Mouse (Mus musculus): ENCODE data around the gene Swi5. TPM values are rescaled to one million over a fixed set of nuclear protein-coding genes. Genes with fewer than 3 reads are reported as not detected.

Gene Swi5
- polyA plus RNA-seq, 1 experiment = 253 TPM

DNA sequence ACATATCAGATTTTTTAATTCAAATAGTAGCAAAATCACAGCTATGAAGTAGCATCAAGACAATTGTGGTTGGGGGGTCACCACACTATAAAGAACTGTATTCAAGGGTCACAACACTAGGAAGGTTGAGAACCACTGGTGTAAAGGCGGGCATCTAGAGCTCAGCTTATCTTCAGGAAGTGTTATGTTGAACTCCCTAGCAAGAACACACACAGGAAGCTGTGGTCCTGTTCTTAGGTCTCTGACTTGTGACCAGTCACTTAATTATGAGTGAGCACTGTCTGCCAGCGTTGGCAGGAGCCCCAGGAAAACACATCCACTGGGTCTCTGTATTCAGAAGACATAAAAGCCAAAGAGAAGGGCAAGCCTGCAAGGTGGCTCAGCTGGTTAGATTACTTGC is 5.6 kb downstream of the Swi5 start:
- Histone ChIP-seq H3K4me3 (no peak overlapping the region), H3ac (ENCODE audit: control insufficient read depth, insufficient read length) (no peak overlapping the region), H3K79me2 (ENCODE audit: control insufficient read depth, insufficient read depth) (peaks cover 12% of the 10 kb centered on the region), H3K27me3 (ENCODE audit: control insufficient read depth, insufficient read depth, insufficient read length) (no peaks in the 10 kb centered on the region), H3K36me3 (ENCODE audit: control insufficient read depth, insufficient read depth) (peaks cover 28% of the 10 kb centered on the region), H3K4me2 (ENCODE audit: low read depth) (no peak overlapping the region)
- TF ChIP-seq SRF (IDR thresholded peaks at IDR 0.05; ENCODE audit: control insufficient read depth, insufficient read length, low read depth) (no peak), MYOG (IDR thresholded peaks at IDR 0.05; ENCODE audit: control insufficient read depth in 1 of 3, insufficient read depth in 1 of 3, insufficient read length in 2 of 3, low read depth in 2 of 3) (no peak), TCF12 (IDR thresholded peaks at IDR 0.05; ENCODE audit: insufficient read depth, poor library complexity, severe bottlenecking) (no peak), REST (IDR thresholded peaks at IDR 0.05; ENCODE audit: insufficient read depth, insufficient read length) (no peak), E2F4 (IDR thresholded peaks at IDR 0.05; ENCODE audit: insufficient read depth) (no peak), TCF3 (IDR thresholded peaks at IDR 0.05; ENCODE audit: insufficient read length, low read depth) (no peak), MYOD1 (IDR thresholded peaks at IDR 0.05; ENCODE audit: control insufficient read depth in 1 of 3, insufficient read length in 2 of 3, low read depth in 2 of 3) (no peak), USF1 (IDR thresholded peaks at IDR 0.05; ENCODE audit: low read depth) (no peak), MAX (IDR thresholded peaks at IDR 0.05; ENCODE audit: low read depth) (no peak), POLR2A (IDR thresholded peaks at IDR 0.05; ENCODE audit: insufficient read length, low read depth) (no peak), POLR2AphosphoS2 (IDR thresholded peaks at IDR 0.05; ENCODE audit: insufficient read length, low read depth) (no peak), CEBPB (IDR thresholded peaks at IDR 0.05; ENCODE audit: insufficient read depth, poor library complexity, severe bottlenecking) (no peak)

DNA sequence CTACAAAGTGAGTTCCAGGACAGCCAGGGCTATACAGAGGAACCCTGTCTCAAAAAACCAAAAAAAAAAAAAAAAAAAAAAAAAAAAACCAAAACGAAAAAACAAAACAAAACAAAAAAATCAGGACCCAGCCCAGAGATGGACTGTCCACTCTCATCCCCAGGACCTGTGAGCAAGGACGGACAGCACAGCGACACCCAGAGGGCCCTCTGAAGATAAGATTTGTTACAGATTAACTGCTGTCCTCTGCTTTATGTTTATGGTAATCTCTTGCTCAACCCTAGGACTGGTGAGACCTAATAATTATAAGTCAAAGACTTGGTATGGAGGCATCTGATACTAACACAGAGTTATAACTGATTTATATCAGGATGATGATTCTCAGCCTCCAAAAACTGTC is 12.1 kb downstream of the Swi5 start:
- H3K4me3 ChIP-seq = no peak overlapping the region
- H3K27me3 ChIP-seq (ENCODE audit: control insufficient read depth, insufficient read depth, insufficient read length) = no peaks in the 10 kb centered on the region
- peaks cover 17% of the 10 kb centered on the region for H3K36me3 ChIP-seq (ENCODE audit: control insufficient read depth, insufficient read depth)
- no peak overlapping the region for H3K4me2 ChIP-seq (ENCODE audit: low read depth)
- H3ac ChIP-seq (ENCODE audit: control insufficient read depth, insufficient read length) = no peak overlapping the region
- TF ChIP-seq USF1 (IDR thresholded peaks at IDR 0.05; ENCODE audit: low read depth) = no peak
- TF ChIP-seq TCF12 (IDR thresholded peaks at IDR 0.05; ENCODE audit: insufficient read depth, poor library complexity, severe bottlenecking) = no peak
- TF ChIP-seq MYOD1 (IDR thresholded peaks at IDR 0.05; ENCODE audit: control insufficient read depth in 1 of 3, insufficient read length in 2 of 3, low read depth in 2 of 3) = no peak
- TF ChIP-seq SRF (IDR thresholded peaks at IDR 0.05; ENCODE audit: control insufficient read depth, insufficient read length, low read depth) = no peak
- TF ChIP-seq CEBPB (IDR thresholded peaks at IDR 0.05; ENCODE audit: insufficient read depth, poor library complexity, severe bottlenecking) = no peak
- no peak for TF ChIP-seq TCF3 (IDR thresholded peaks at IDR 0.05; ENCODE audit: insufficient read length, low read depth)
- TF ChIP-seq E2F4 (IDR thresholded peaks at IDR 0.05; ENCODE audit: insufficient read depth) = no peak
- TF ChIP-seq REST (IDR thresholded peaks at IDR 0.05; ENCODE audit: insufficient read depth, insufficient read length) = no peak
- no peak for TF ChIP-seq MAX (IDR thresholded peaks at IDR 0.05; ENCODE audit: low read depth)
- no peak for TF ChIP-seq POLR2A (IDR thresholded peaks at IDR 0.05; ENCODE audit: insufficient read length, low read depth)
- no peak for TF ChIP-seq POLR2AphosphoS2 (IDR thresholded peaks at IDR 0.05; ENCODE audit: insufficient read length, low read depth)
- no peak for TF ChIP-seq MYOG (IDR thresholded peaks at IDR 0.05; ENCODE audit: control insufficient read depth in 1 of 3, insufficient read depth in 1 of 3, insufficient read length in 2 of 3, low read depth in 2 of 3)
- no peaks in the 10 kb centered on the region for H3K79me2 ChIP-seq (ENCODE audit: control insufficient read depth, insufficient read depth)

DNA sequence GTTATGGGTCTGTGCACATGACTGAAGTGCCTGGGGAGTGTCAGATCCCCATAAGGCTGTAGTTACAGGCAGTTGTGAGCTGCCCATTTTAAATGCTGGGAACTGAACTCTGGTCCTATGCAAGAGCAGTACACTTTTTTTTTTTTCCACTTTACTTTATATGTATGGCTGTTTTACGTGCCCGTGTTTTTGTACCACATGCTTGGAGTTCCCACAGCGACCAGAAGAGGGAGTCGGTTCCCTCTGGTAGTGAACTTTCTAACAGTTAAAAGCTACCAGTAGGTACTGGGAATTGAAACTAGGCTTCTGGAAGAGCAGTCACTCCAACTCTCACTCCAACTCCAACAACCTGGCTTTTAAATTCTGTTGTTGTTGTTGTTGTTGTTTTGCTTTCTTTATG is 27.2 kb downstream of the Swi5 start:
- H3ac ChIP-seq (ENCODE audit: control insufficient read depth, insufficient read length) = no peak overlapping the region
- H3K4me2 ChIP-seq (ENCODE audit: low read depth) = no peak overlapping the region
- H3K79me2 ChIP-seq (ENCODE audit: control insufficient read depth, insufficient read depth) = peaks cover 8% of the 10 kb centered on the region
- peaks cover 3% of the 10 kb centered on the region for H3K27me3 ChIP-seq (ENCODE audit: control insufficient read depth, insufficient read depth, insufficient read length)
- H3K36me3 ChIP-seq (ENCODE audit: control insufficient read depth, insufficient read depth) = peaks cover 4% of the 10 kb centered on the region
- H3K4me3 ChIP-seq = peak overlapping the region; percentile 58
- TF ChIP-seq MAX (IDR thresholded peaks at IDR 0.05; ENCODE audit: low read depth) (no peak), CEBPB (IDR thresholded peaks at IDR 0.05; ENCODE audit: insufficient read depth, poor library complexity, severe bottlenecking) (no peak), REST (IDR thresholded peaks at IDR 0.05; ENCODE audit: insufficient read depth, insufficient read length) (no peak), MYOG (IDR thresholded peaks at IDR 0.05; ENCODE audit: control insufficient read depth in 1 of 3, insufficient read depth in 1 of 3, insufficient read length in 2 of 3, low read depth in 2 of 3) (no peak), POLR2A (IDR thresholded peaks at IDR 0.05; ENCODE audit: insufficient read length, low read depth) (no peak), POLR2AphosphoS2 (IDR thresholded peaks at IDR 0.05; ENCODE audit: insufficient read length, low read depth) (no peak), TCF12 (IDR thresholded peaks at IDR 0.05; ENCODE audit: insufficient read depth, poor library complexity, severe bottlenecking) (no peak), USF1 (IDR thresholded peaks at IDR 0.05; ENCODE audit: low read depth) (no peak), TCF3 (IDR thresholded peaks at IDR 0.05; ENCODE audit: insufficient read length, low read depth) (no peak), E2F4 (IDR thresholded peaks at IDR 0.05; ENCODE audit: insufficient read depth) (no peak), SRF (IDR thresholded peaks at IDR 0.05; ENCODE audit: control insufficient read depth, insufficient read length, low read depth) (no peak), MYOD1 (IDR thresholded peaks at IDR 0.05; ENCODE audit: control insufficient read depth in 1 of 3, insufficient read length in 2 of 3, low read depth in 2 of 3) (no peak)

- Histone ChIP-seq H3K36me3 (ENCODE audit: control insufficient read depth, insufficient read depth) (peaks cover 4% of the 10 kb centered on the region), H3K79me2 (ENCODE audit: control insufficient read depth, insufficient read depth) (peaks cover 8% of the 10 kb centered on the region), H3ac (ENCODE audit: control insufficient read depth, insufficient read length) (peak within 1 kb of the TSS; percentile 31), H3K27me3 (ENCODE audit: control insufficient read depth, insufficient read depth, insufficient read length) (no peaks in the 10 kb centered on the region), H3K4me2 (ENCODE audit: low read depth) (peak within 1 kb of the TSS; percentile 93), H3K4me3 (peak within 1 kb of the TSS; percentile 58)
- no peak for TF ChIP-seq TCF12 (IDR thresholded peaks at IDR 0.05; ENCODE audit: insufficient read depth, poor library complexity, severe bottlenecking)
- TF ChIP-seq POLR2A (IDR thresholded peaks at IDR 0.05; ENCODE audit: insufficient read length, low read depth) = peak; percentile 95
- no peak for TF ChIP-seq CEBPB (IDR thresholded peaks at IDR 0.05; ENCODE audit: insufficient read depth, poor library complexity, severe bottlenecking)
- TF ChIP-seq MAX (IDR thresholded peaks at IDR 0.05; ENCODE audit: low read depth) = no peak
- peak in 2 of 3 experiments; percentile 23 to 46 for TF ChIP-seq MYOD1 (IDR thresholded peaks at IDR 0.05; ENCODE audit: control insufficient read depth in 1 of 3, insufficient read length in 2 of 3, low read depth in 2 of 3)
- no peak for TF ChIP-seq USF1 (IDR thresholded peaks at IDR 0.05; ENCODE audit: low read depth)
- TF ChIP-seq SRF (IDR thresholded peaks at IDR 0.05; ENCODE audit: control insufficient read depth, insufficient read length, low read depth) = no peak
- no peak for TF ChIP-seq MYOG (IDR thresholded peaks at IDR 0.05; ENCODE audit: control insufficient read depth in 1 of 3, insufficient read depth in 1 of 3, insufficient read length in 2 of 3, low read depth in 2 of 3)
- TF ChIP-seq POLR2AphosphoS2 (IDR thresholded peaks at IDR 0.05; ENCODE audit: insufficient read length, low read depth) = peak; percentile 82
- TF ChIP-seq E2F4 (IDR thresholded peaks at IDR 0.05; ENCODE audit: insufficient read depth) = peak; percentile 58
Observed at GRCm38 (mm10) chr2:32259657-32260417, 28.0 kb downstream of the Swi5 start, which contains the start of gene Uck1. Uck1 (minus strand) TSS chr2:32260159.
